Mouse (Mus musculus): ENCODE results near the gene Sh3bp5. TPM values are rescaled to one million over a fixed set of nuclear protein-coding genes. Genes with fewer than 3 reads are reported as not detected.

Gene Sh3bp5
- polyA plus RNA-seq, 1 experiment from 2014 or later: 10.7 TPM

GRCm38 (mm10) chr14:31419279-31419678 lies 16.6 kb downstream of the Sh3bp5 start:
- no peak overlapping the region for H3K27ac ChIP-seq (ENCODE audit: low read depth)
- no peaks in the 10 kb centered on the region for H3K27me3 ChIP-seq (replicated peaks; ENCODE audit: control insufficient read depth, insufficient read depth, low read length)
- no peaks in the 10 kb centered on the region for H3K36me3 ChIP-seq (ENCODE audit: control insufficient read depth, insufficient read depth, low read length)
- ATAC-seq (replicated peaks; ENCODE audit: low FRiP score, low TSS enrichment, low read depth) (no peak), DNase-seq (ENCODE audit: low spot score) (no peak)
- no peak overlapping the region for H3K4me3 ChIP-seq (ENCODE audit: low read depth, low read length)
- H3K9ac ChIP-seq (ENCODE audit: low read length): no peak overlapping the region
- 39% methylated on average over 4 of the region's 4 CpGs for WGBS
- peaks cover 34% of the 10 kb centered on the region for H3K4me1 ChIP-seq (replicated peaks; ENCODE audit: control insufficient read depth, insufficient read depth, low read length)
- H3K9me3 ChIP-seq (ENCODE audit: control insufficient read depth, low read length): no peaks in the 10 kb centered on the region
- H3K4me2 ChIP-seq (ENCODE audit: low read length): no peak overlapping the region

GRCm38 (mm10) chr14:31416835-31417549 lies 18.9 kb downstream of the Sh3bp5 start:
- H3K9ac ChIP-seq (ENCODE audit: low read length): no peak overlapping the region
- 67% methylated on average over 16 of the region's 16 CpGs for WGBS
- no peak for DNase-seq (ENCODE audit: low spot score)
- H3K4me3 ChIP-seq (ENCODE audit: low read depth, low read length): no peak overlapping the region
- H3K36me3 ChIP-seq (ENCODE audit: control insufficient read depth, insufficient read depth, low read length): no peaks in the 10 kb centered on the region
- no peak for ATAC-seq (replicated peaks; ENCODE audit: low FRiP score, low TSS enrichment, low read depth)
- no peak overlapping the region for H3K4me2 ChIP-seq (ENCODE audit: low read length)
- H3K9me3 ChIP-seq (ENCODE audit: control insufficient read depth, low read length): no peaks in the 10 kb centered on the region
- no peaks in the 10 kb centered on the region for H3K27me3 ChIP-seq (replicated peaks; ENCODE audit: control insufficient read depth, insufficient read depth, low read length)
- H3K4me1 ChIP-seq (replicated peaks; ENCODE audit: control insufficient read depth, insufficient read depth, low read length): peaks cover 18% of the 10 kb centered on the region; the same call in 1 of the 2 replicates
- no peak overlapping the region for H3K27ac ChIP-seq (ENCODE audit: low read depth)

- WGBS: 83% methylated on average over 3 of the region's 3 CpGs
- Histone ChIP-seq H3K4me1 (replicated peaks; ENCODE audit: control insufficient read depth, insufficient read depth, low read length) (peaks cover 13% of the 10 kb centered on the region; the same call in 1 of the 2 replicates), H3K27me3 (replicated peaks; ENCODE audit: control insufficient read depth, insufficient read depth, low read length) (no peaks in the 10 kb centered on the region), H3K4me3 (ENCODE audit: low read depth, low read length) (no peak overlapping the region), H3K9ac (ENCODE audit: low read length) (no peak overlapping the region), H3K4me2 (ENCODE audit: low read length) (no peak overlapping the region), H3K9me3 (ENCODE audit: control insufficient read depth, low read length) (no peaks in the 10 kb centered on the region), H3K36me3 (ENCODE audit: control insufficient read depth, insufficient read depth, low read length) (no peaks in the 10 kb centered on the region), H3K27ac (ENCODE audit: low read depth) (no peak overlapping the region)
- no peak for DNase-seq (ENCODE audit: low spot score)
- ATAC-seq (replicated peaks; ENCODE audit: low FRiP score, low TSS enrichment, low read depth): no peak
Observed at GRCm38 (mm10) chr14:31416411-31416810, 19.5 kb downstream of the Sh3bp5 start.

- no peak overlapping the region for H3K4me2 ChIP-seq (ENCODE audit: low read length)
- no peak for ATAC-seq (replicated peaks; ENCODE audit: low FRiP score, low TSS enrichment, low read depth)
- no peaks in the 10 kb centered on the region for H3K9me3 ChIP-seq (ENCODE audit: control insufficient read depth, low read length)
- no peaks in the 10 kb centered on the region for H3K36me3 ChIP-seq (ENCODE audit: control insufficient read depth, insufficient read depth, low read length)
- peaks cover 8% of the 10 kb centered on the region; the same call in 1 of the 2 replicates for H3K4me1 ChIP-seq (replicated peaks; ENCODE audit: control insufficient read depth, insufficient read depth, low read length)
- H3K27me3 ChIP-seq (replicated peaks; ENCODE audit: control insufficient read depth, insufficient read depth, low read length): no peaks in the 10 kb centered on the region
- WGBS: 51% methylated on average over 7 of the region's 7 CpGs
- no peak overlapping the region for H3K9ac ChIP-seq (ENCODE audit: low read length)
- H3K4me3 ChIP-seq (ENCODE audit: low read depth, low read length): no peak overlapping the region
- no peak for DNase-seq (ENCODE audit: low spot score)
- 0 out of 2 replicates have a peak overlapping the region, but pooled peaks have one; percentile 0 for H3K27ac ChIP-seq (ENCODE audit: low read depth)
Observed at GRCm38 (mm10) chr14:31414967-31415376, 20.9 kb downstream of the Sh3bp5 start.

GRCm38 (mm10) chr14:31414235-31414966 lies 21.5 kb downstream of the Sh3bp5 start:
- H3K9ac ChIP-seq (ENCODE audit: low read length): no peak overlapping the region

GRCm38 (mm10) chr14:31413475-31414086 lies 22.3 kb downstream of the Sh3bp5 start:
- no peak overlapping the region for H3K9ac ChIP-seq (ENCODE audit: low read length)
- no peak overlapping the region for H3K4me3 ChIP-seq (ENCODE audit: low read depth, low read length)
- peaks cover 8% of the 10 kb centered on the region; the same call in 1 of the 2 replicates for H3K4me1 ChIP-seq (replicated peaks; ENCODE audit: control insufficient read depth, insufficient read depth, low read length)
- ATAC-seq (replicated peaks; ENCODE audit: low FRiP score, low TSS enrichment, low read depth): no peak
- WGBS: 68% methylated on average over 6 of the region's 6 CpGs
- H3K9me3 ChIP-seq (ENCODE audit: control insufficient read depth, low read length): no peaks in the 10 kb centered on the region
- no peak for DNase-seq (ENCODE audit: low spot score)
- H3K27me3 ChIP-seq (replicated peaks; ENCODE audit: control insufficient read depth, insufficient read depth, low read length): no peaks in the 10 kb centered on the region
- no peak overlapping the region for H3K4me2 ChIP-seq (ENCODE audit: low read length)
- no peaks in the 10 kb centered on the region for H3K36me3 ChIP-seq (ENCODE audit: control insufficient read depth, insufficient read depth, low read length)
- H3K27ac ChIP-seq (ENCODE audit: low read depth): no peak overlapping the region

More at GRCm38 (mm10) chr14:31414235-31414966, 21.5 kb downstream of the Sh3bp5 start:
- peaks cover 8% of the 10 kb centered on the region; the same call in 1 of the 2 replicates for H3K4me1 ChIP-seq (replicated peaks; ENCODE audit: control insufficient read depth, insufficient read depth, low read length)
- DNase-seq (ENCODE audit: low spot score) (no peak), ATAC-seq (replicated peaks; ENCODE audit: low FRiP score, low TSS enrichment, low read depth) (no peak)
- no peaks in the 10 kb centered on the region for H3K36me3 ChIP-seq (ENCODE audit: control insufficient read depth, insufficient read depth, low read length)
- no peaks in the 10 kb centered on the region for H3K9me3 ChIP-seq (ENCODE audit: control insufficient read depth, low read length)
- 58% methylated on average over 10 of the region's 10 CpGs for whole genome bisulfite sequencing
- H3K4me2 ChIP-seq (ENCODE audit: low read length): no peak overlapping the region
- no peaks in the 10 kb centered on the region for H3K27me3 ChIP-seq (replicated peaks; ENCODE audit: control insufficient read depth, insufficient read depth, low read length)
- no peak overlapping the region for H3K27ac ChIP-seq (ENCODE audit: low read depth)
- no peak overlapping the region for H3K4me3 ChIP-seq (ENCODE audit: low read depth, low read length)

- 84% methylated on average over 10 of the region's 10 CpGs for WGBS
- no peak for DNase-seq (ENCODE audit: low spot score)
- no peak overlapping the region for H3K9ac ChIP-seq (ENCODE audit: low read length)
Observed at GRCm38 (mm10) chr14:31412651-31413056, 23.2 kb downstream of the Sh3bp5 start.

GRCm38 (mm10) chr14:31410737-31411136 lies 25.1 kb downstream of the Sh3bp5 start:
- DNase-seq (ENCODE audit: low spot score): no peak
- Histone ChIP-seq H3K27ac (ENCODE audit: low read depth) (no peak overlapping the region), H3K4me2 (ENCODE audit: low read length) (no peak overlapping the region), H3K9ac (ENCODE audit: low read length) (no peak overlapping the region), H3K4me3 (ENCODE audit: low read depth, low read length) (no peak overlapping the region), H3K27me3 (replicated peaks; ENCODE audit: control insufficient read depth, insufficient read depth, low read length) (no peaks in the 10 kb centered on the region), H3K4me1 (replicated peaks; ENCODE audit: control insufficient read depth, insufficient read depth, low read length) (peaks cover 14% of the 10 kb centered on the region), H3K36me3 (ENCODE audit: control insufficient read depth, insufficient read depth, low read length) (no peaks in the 10 kb centered on the region), H3K9me3 (ENCODE audit: control insufficient read depth, low read length) (no peaks in the 10 kb centered on the region)
- WGBS: 67% methylated on average over 4 of the region's 4 CpGs
- ATAC-seq (replicated peaks; ENCODE audit: low FRiP score, low TSS enrichment, low read depth): no peak

More at GRCm38 (mm10) chr14:31412651-31413056, 23.2 kb downstream of the Sh3bp5 start:
- no peak overlapping the region for H3K4me3 ChIP-seq (ENCODE audit: low read depth, low read length)
- no peaks in the 10 kb centered on the region for H3K27me3 ChIP-seq (replicated peaks; ENCODE audit: control insufficient read depth, insufficient read depth, low read length)
- ATAC-seq (replicated peaks; ENCODE audit: low FRiP score, low TSS enrichment, low read depth): no peak
- H3K27ac ChIP-seq (ENCODE audit: low read depth): no peak overlapping the region
- H3K9me3 ChIP-seq (ENCODE audit: control insufficient read depth, low read length): no peaks in the 10 kb centered on the region
- no peaks in the 10 kb centered on the region for H3K36me3 ChIP-seq (ENCODE audit: control insufficient read depth, insufficient read depth, low read length)
- H3K4me2 ChIP-seq (ENCODE audit: low read length): no peak overlapping the region
- H3K4me1 ChIP-seq (replicated peaks; ENCODE audit: control insufficient read depth, insufficient read depth, low read length): peaks cover 14% of the 10 kb centered on the region

Data from intestine, embryonic 14.5 days (tissue).